ENCODE assay signal across 10 mouse cellular contexts in the genomic region with DNA sequence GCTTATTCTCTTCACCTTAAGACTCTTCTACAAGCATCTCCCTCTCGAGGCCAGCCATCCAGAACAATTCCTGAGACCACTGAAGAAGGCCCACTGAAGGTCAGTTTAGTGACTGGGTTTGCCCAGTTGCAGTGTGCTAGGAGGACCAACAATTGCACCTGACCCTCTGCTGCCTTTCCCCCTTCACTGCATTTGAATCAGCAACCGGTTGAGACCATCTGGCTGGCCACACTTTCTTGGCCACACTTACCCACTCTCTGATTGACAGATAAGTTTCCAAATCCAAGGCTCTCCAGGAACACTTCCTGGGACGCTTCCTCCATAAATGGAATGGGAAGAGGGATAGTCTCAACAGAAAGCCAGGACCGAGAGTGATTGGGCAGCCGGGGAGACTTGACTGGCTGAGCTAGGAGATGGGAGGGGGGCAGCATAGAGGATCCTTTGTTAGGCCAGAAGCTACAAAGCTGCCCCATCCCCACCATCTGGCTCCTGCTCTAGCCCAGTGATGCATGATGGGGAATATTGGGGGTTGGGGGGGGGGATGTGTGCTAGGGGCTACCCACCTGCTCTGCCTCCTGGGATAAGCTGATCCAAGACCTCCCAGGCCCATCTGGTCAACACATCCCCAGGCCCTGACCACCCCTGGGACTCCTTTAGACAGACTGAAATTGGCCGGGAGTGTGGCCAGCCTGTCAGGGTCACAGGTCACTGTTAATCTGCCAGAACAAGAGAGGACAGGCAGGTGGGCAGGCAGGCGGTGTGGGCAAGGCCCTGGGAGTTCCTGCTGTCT. TPM values are rescaled to one million over a fixed set of nuclear protein-coding genes. Genes with fewer than 3 reads are reported as not detected.
DNase-seq lines count a peak whose midpoint lies in the region; ATAC-seq and TF ChIP-seq lines count a peak whose summit lies in the region.
"Had no signal": no experiment of that assay in that cellular context is flagged by ENCODE, and none has a peak within 500 bp of the region (broad histone marks: within the 10 kb centered on the region; RNA-seq: fewer than 3 reads in every experiment).

No protein-coding gene starts in this region.

- no peak overlapping the region for H3K9ac ChIP-seq in hindbrain, embryonic 11.5 days (ENCODE audit: low read depth, low read length)
- H3K9ac ChIP-seq in neural tube, embryonic 13.5 days = 0 out of 2 replicates have a peak overlapping the region, but pooled peaks have one; percentile 34
- no peak overlapping the region for H3K9ac ChIP-seq in liver, postnatal 0 days (replicated peaks)
- H3K9ac ChIP-seq: liver, embryonic 12.5 days had no signal

- H3K9me3 ChIP-seq in hindbrain, embryonic 11.5 days (ENCODE audit: control insufficient read depth, low read length) = no peaks in the 10 kb centered on the region; the same call in 1 of the 2 replicates
- H3K9me3 ChIP-seq in neural tube, embryonic 13.5 days = 0 out of 2 replicates have a peak, but pooled peaks cover 4% of the 10 kb centered on the region
- no peaks in the 10 kb centered on the region for H3K9me3 ChIP-seq in liver, postnatal 0 days (ENCODE audit: low read length)

- H3K36me3 ChIP-seq in hindbrain, embryonic 11.5 days (ENCODE audit: control insufficient read depth, insufficient read depth, low read length) = no peaks in the 10 kb centered on the region
- no peaks in the 10 kb centered on the region for H3K36me3 ChIP-seq in neural tube, embryonic 13.5 days
- no peaks in the 10 kb centered on the region for H3K36me3 ChIP-seq in liver, postnatal 0 days (replicated peaks; ENCODE audit: insufficient read depth, low read length)
- H3K36me3 ChIP-seq: liver, embryonic 12.5 days had no signal

- no peak overlapping the region for H3K4me2 ChIP-seq in hindbrain, embryonic 11.5 days (replicated peaks; ENCODE audit: low read depth, low read length)
- 0 out of 2 replicates have a peak overlapping the region, but pooled peaks have one; percentile 5 for H3K4me2 ChIP-seq in neural tube, embryonic 13.5 days
- no peak overlapping the region for H3K4me2 ChIP-seq in liver, postnatal 0 days (ENCODE audit: low read depth, low read length)
- H3K4me2 ChIP-seq: liver, embryonic 12.5 days had no signal

- no peak overlapping the region for H3K4me3 ChIP-seq in layer of hippocampus, adult 2 months
- no peak overlapping the region for H3K4me3 ChIP-seq in hindbrain, embryonic 11.5 days (ENCODE audit: low read depth, low read length)
- H3K4me3 ChIP-seq in neural tube, embryonic 13.5 days = no peak overlapping the region
- no peak overlapping the region for H3K4me3 ChIP-seq in liver, postnatal 0 days (ENCODE audit: low read depth, low read length)
- H3K4me3 ChIP-seq: heart, adult 2 months; liver, embryonic 12.5 days had no signal

- H3K4me1 ChIP-seq in hindbrain, embryonic 11.5 days (replicated peaks; ENCODE audit: control insufficient read depth, insufficient read depth, low read length) = peaks cover 6% of the 10 kb centered on the region; the same call in 1 of the 2 replicates
- H3K4me1 ChIP-seq in neural tube, embryonic 13.5 days (replicated peaks) = peaks cover 24% of the 10 kb centered on the region
- H3K4me1 ChIP-seq in liver, postnatal 0 days (ENCODE audit: insufficient read depth) = no peaks in the 10 kb centered on the region
- H3K4me1 ChIP-seq: liver, embryonic 12.5 days had no signal

- TF ChIP-seq EP300 in liver, postnatal 0 days (IDR thresholded peaks at IDR 0.05; ENCODE audit: low read depth) = no peak

- H3K27ac ChIP-seq in layer of hippocampus, adult 2 months = peak overlapping the region; percentile 68
- peak overlapping the region; percentile 86 for H3K27ac ChIP-seq in hindbrain, embryonic 11.5 days (ENCODE audit: low read depth, low read length)
- H3K27ac ChIP-seq in neural tube, embryonic 13.5 days (replicated peaks) = peak overlapping the region; percentile 80
- H3K27ac ChIP-seq in liver, postnatal 0 days (ENCODE audit: low read depth) = no peak overlapping the region
- H3K27ac ChIP-seq: heart, adult 2 months; liver, embryonic 12.5 days had no signal

- DNase-seq in layer of hippocampus, adult 2 months (ENCODE audit: low spot score in 2 of 2) = no peak
- DNase-seq in layer of hippocampus, adult 9-10 months (ENCODE audit: low spot score) = no peak
- DNase-seq in cerebellum, postnatal 25 days = peak; percentile 54 to 60
- DNase-seq in hindbrain, embryonic 11.5 days (ENCODE audit: low spot score) = peak; percentile 78
- no peak for DNase-seq in urinary bladder, postnatal 14 days (ENCODE audit: low spot score)
- no peak for DNase-seq in urinary bladder, adult 2 months (ENCODE audit: low spot score)
- no peak for DNase-seq in liver, postnatal 0 days
- DNase-seq: heart, adult 2 months had no signal

- no peak for TF ChIP-seq CTCF in layer of hippocampus, adult 2 months (conservative IDR thresholded peaks at IDR 0.05)
- no peak for TF ChIP-seq CTCF in liver, postnatal 0 days (IDR thresholded peaks at IDR 0.05; ENCODE audit: low read depth)

- ATAC-seq in hindbrain, embryonic 11.5 days (ENCODE audit: low FRiP score) = peak; percentile 89
- peak; percentile 85 for ATAC-seq in neural tube, embryonic 13.5 days (ENCODE audit: low read depth)
- ATAC-seq in liver, postnatal 0 days = no peak
- ATAC-seq: liver, embryonic 12.5 days had no signal

- WGBS in hindbrain, embryonic 11.5 days = 18% methylated on average over 7 of the region's 7 CpGs
- WGBS in neural tube, embryonic 13.5 days = 18% methylated on average over 7 of the region's 7 CpGs
- WGBS in liver, postnatal 0 days (ENCODE audit: insufficient replicate concordance) = 68% methylated on average over 7 of the region's 7 CpGs

- no peaks in the 10 kb centered on the region for H3K27me3 ChIP-seq in hindbrain, embryonic 11.5 days (ENCODE audit: control insufficient read depth, insufficient read depth, low read length)
- H3K27me3 ChIP-seq in neural tube, embryonic 13.5 days = no peaks in the 10 kb centered on the region
- 0 out of 2 replicates have a peak, but pooled peaks cover 2% of the 10 kb centered on the region for H3K27me3 ChIP-seq in liver, postnatal 0 days (ENCODE audit: insufficient read depth, low read length)

RNA-seq across cellular contexts. Expression of a gene that starts 13.2 kb away (rescaled TPM):
- total RNA-seq in layer of hippocampus, adult 2 months (2021) = 10 to 100 TPM; 46.2 to 46.9 TPM
- 2.1 TPM in 2 replicates for polyA plus RNA-seq in hindbrain, embryonic 11.5 days (2014; fragmentation: Nextera tagmentation; extraction: Ambion mirVana)
- 6.6 and 7.7 TPM in 2 replicates for polyA plus RNA-seq in neural tube, embryonic 13.5 days (2015; fragmentation: Nextera tagmentation; extraction: Ambion mirVana)
- polyA plus RNA-seq in urinary bladder, adult 2 months (2012; rRNA removed) = 16.5 and 17.7 TPM in 2 replicates
- polyA plus RNA-seq in liver, postnatal 0 days (2015; fragmentation: Nextera tagmentation; extraction: Ambion mirVana) = 4.7 and 6.0 TPM in 2 replicates

RNA-seq across cellular contexts. Expression of a gene that starts 15.1 kb away (rescaled TPM):
- total RNA-seq in layer of hippocampus, adult 2 months (2021) = 10 to 100 TPM; 55.1 to 55.8 TPM
- polyA plus RNA-seq in hindbrain, embryonic 11.5 days (2014; fragmentation: Nextera tagmentation; extraction: Ambion mirVana) = 68.2 and 71.5 TPM in 2 replicates
- polyA plus RNA-seq in neural tube, embryonic 13.5 days (2015; fragmentation: Nextera tagmentation; extraction: Ambion mirVana) = 49.4 and 50.8 TPM in 2 replicates
- polyA plus RNA-seq in urinary bladder, adult 2 months (2012; rRNA removed) = 16.2 and 16.6 TPM in 2 replicates
- polyA plus RNA-seq in liver, postnatal 0 days (2015; fragmentation: Nextera tagmentation; extraction: Ambion mirVana) = 3.9 and 6.0 TPM in 2 replicates

RNA-seq across cellular contexts. Expression of a gene that starts 48.3 kb away (rescaled TPM):
- 10 to 100 TPM; 15.3 to 18.3 TPM for total RNA-seq in layer of hippocampus, adult 2 months (2021)
- 13.2 and 15.8 TPM in 2 replicates for polyA plus RNA-seq in hindbrain, embryonic 11.5 days (2014; fragmentation: Nextera tagmentation; extraction: Ambion mirVana)
- polyA plus RNA-seq in neural tube, embryonic 13.5 days (2015; fragmentation: Nextera tagmentation; extraction: Ambion mirVana) = 15.2 and 15.7 TPM in 2 replicates
- 16.9 and 25.0 TPM in 2 replicates for polyA plus RNA-seq in urinary bladder, adult 2 months (2012; rRNA removed)
- 5.1 and 23.7 TPM in 2 replicates for polyA plus RNA-seq in liver, postnatal 0 days (2015; fragmentation: Nextera tagmentation; extraction: Ambion mirVana)

Comparison
In these comparisons a context has a peak if more than half of its experiments do, and no peak if none do; other contexts are left out.
1. DNase-seq: peak in cerebellum, postnatal 25 days (2 of 2) and hindbrain, embryonic 11.5 days (single experiment); none in layer of hippocampus, adult 2 months (0 of 2), layer of hippocampus, adult 9-10 months (single experiment), urinary bladder, postnatal 14 days (single experiment), urinary bladder, adult 2 months (single experiment) and liver, postnatal 0 days (single experiment).